Mouse (Mus musculus): ENCODE measurements at regions not wholly inside any gene's neighbourhood (a gene's known extent, or its start where the extent isn't known, plus 50 kb on each side); places are given as distances from the start of the nearest gene placed in this dataset.

- H3K27ac ChIP-seq (ENCODE audit: control insufficient read depth, low read depth, low read length) = no peak overlapping the region
- H3K79me2 ChIP-seq (ENCODE audit: control insufficient read depth, insufficient read depth, low read length, poor library complexity) = no peaks in the 10 kb centered on the region
Observed at GRCm38 (mm10) chr7:124708771-124709485, 726.3 kb downstream of the Hs3st4 start.

GRCm38 (mm10) chr7:124720927-124721326 is 723.5 kb upstream of the Kdm8 start:
- Histone ChIP-seq H3K27me3 (ENCODE audit: control insufficient read depth in 1 of 2, insufficient read depth in 2 of 2, low read length in 2 of 2) (no peaks in the 10 kb centered on the region), H3K9me3 (replicated peaks; ENCODE audit: insufficient read depth, low read length) (no peaks in the 10 kb centered on the region), H3K27ac (ENCODE audit: control insufficient read depth, low read depth, low read length) (no peak overlapping the region), H3K36me3 (ENCODE audit: control insufficient read depth in 1 of 2, insufficient read depth in 2 of 2, low read length in 2 of 2) (no peaks in the 10 kb centered on the region), H3K9ac (ENCODE audit: control insufficient read depth, low read depth, low read length, poor library complexity, severe bottlenecking) (no peak overlapping the region), H3K4me1 (ENCODE audit: control insufficient read depth in 1 of 2, insufficient read depth in 2 of 2, low read length in 2 of 2) (no peaks in the 10 kb centered on the region), H3K4me3 (ENCODE audit: control insufficient read depth in 1 of 2, insufficient read depth in 1 of 2, low read depth in 2 of 2, low read length in 2 of 2) (no peak overlapping the region), H3K79me2 (ENCODE audit: control insufficient read depth, insufficient read depth, low read length, poor library complexity) (no peaks in the 10 kb centered on the region)
- DNase-seq (ENCODE audit: low read depth, low spot score) = no peak
- TF ChIP-seq ZNF384 (IDR thresholded peaks at IDR 0.05; ENCODE audit: low read depth, low read length) (no peak), USF1 (IDR thresholded peaks at IDR 0.05; ENCODE audit: low read depth, low read length) (no peak), TCF12 (IDR thresholded peaks at IDR 0.05; ENCODE audit: low read depth, low read length) (no peak), TBP (IDR thresholded peaks at IDR 0.05; ENCODE audit: low read depth, low read length) (no peak), ZC3H11A (IDR thresholded peaks at IDR 0.05; ENCODE audit: low read depth, low read length) (no peak), RCOR1 (IDR thresholded peaks at IDR 0.05; ENCODE audit: low read depth, low read length) (no peak), ZMIZ1 (IDR thresholded peaks at IDR 0.05; ENCODE audit: low read depth, low read length) (no peak), MAX (IDR thresholded peaks at IDR 0.05; ENCODE audit: low read length) (no peak), MYC (IDR thresholded peaks at IDR 0.05; ENCODE audit: low read depth, low read length) (no peak), EP300 (IDR thresholded peaks at IDR 0.05; ENCODE audit: low read depth in 1 of 2, low read length in 2 of 2) (no peak)

More at GRCm38 (mm10) chr7:124708771-124709485, 726.3 kb downstream of the Hs3st4 start:
- H3K9me3 ChIP-seq (replicated peaks; ENCODE audit: insufficient read depth, low read length) = no peaks in the 10 kb centered on the region
- no peak overlapping the region for H3K4me3 ChIP-seq (ENCODE audit: control insufficient read depth in 1 of 2, insufficient read depth in 1 of 2, low read depth in 2 of 2, low read length in 2 of 2)
- no peak overlapping the region for H3K9ac ChIP-seq (ENCODE audit: control insufficient read depth, low read depth, low read length, poor library complexity, severe bottlenecking)
- no peak for DNase-seq (ENCODE audit: low read depth, low spot score)
- H3K27me3 ChIP-seq (ENCODE audit: control insufficient read depth in 1 of 2, insufficient read depth in 2 of 2, low read length in 2 of 2) = no peaks in the 10 kb centered on the region
- H3K4me1 ChIP-seq (ENCODE audit: control insufficient read depth in 1 of 2, insufficient read depth in 2 of 2, low read length in 2 of 2) = no peaks in the 10 kb centered on the region
- no peaks in the 10 kb centered on the region for H3K36me3 ChIP-seq (ENCODE audit: control insufficient read depth in 1 of 2, insufficient read depth in 2 of 2, low read length in 2 of 2)
- TF ChIP-seq USF1 (IDR thresholded peaks at IDR 0.05; ENCODE audit: low read depth, low read length) (no peak), TAL1 (IDR thresholded peaks at IDR 0.05; ENCODE audit: low read length) (no peak), POLR2A (IDR thresholded peaks at IDR 0.05; ENCODE audit: control insufficient read depth in 1 of 2, insufficient read depth in 1 of 2, low read depth in 1 of 2, low read length in 2 of 2, poor library complexity in 1 of 2) (no peak), ZNF384 (IDR thresholded peaks at IDR 0.05; ENCODE audit: low read depth, low read length) (no peak), E2F4 (IDR thresholded peaks at IDR 0.05; ENCODE audit: borderline replicate concordance, low read depth, low read length) (no peak), GATA1 (IDR thresholded peaks at IDR 0.05; ENCODE audit: low read depth, low read length) (no peak), ZKSCAN1 (IDR thresholded peaks at IDR 0.05; ENCODE audit: low read depth, low read length) (no peak), MXI1 (IDR thresholded peaks at IDR 0.05; ENCODE audit: low read depth, low read length) (no peak), MAFK (IDR thresholded peaks at IDR 0.05; ENCODE audit: borderline replicate concordance, low read depth, low read length) (no peak), NRF1 (IDR thresholded peaks at IDR 0.05; ENCODE audit: insufficient read depth, low read depth, low read length, poor library complexity, severe bottlenecking) (no peak), MAZ (IDR thresholded peaks at IDR 0.05; ENCODE audit: low read depth, low read length) (no peak), CHD2 (IDR thresholded peaks at IDR 0.05; ENCODE audit: low read length) (no peak), BHLHE40 (IDR thresholded peaks at IDR 0.05; ENCODE audit: borderline replicate concordance, low read depth, low read length) (no peak), ETS1 (IDR thresholded peaks at IDR 0.05; ENCODE audit: low read depth, low read length) (no peak), EP300 (IDR thresholded peaks at IDR 0.05; ENCODE audit: low read depth in 1 of 2, low read length in 2 of 2) (no peak), HCFC1 (IDR thresholded peaks at IDR 0.05; ENCODE audit: low read depth, low read length) (no peak), JUND (IDR thresholded peaks at IDR 0.05; ENCODE audit: low read depth, low read length) (no peak)

All from MEL (cell line).